Mouse (Mus musculus): ENCODE results near the gene Olfr1355. TPM values are rescaled to one million over a fixed set of nuclear protein-coding genes. Genes with fewer than 3 reads are reported as not detected.

Olfr1355 gene
- not detected in 2 replicates for polyA plus RNA-seq (2012; rRNA removed)

GRCm38 (mm10) chr10:78875240-78875639 is at the start of gene Olfr1355:
Olfr1355 (plus strand) TSS chr10:78875540.

GRCm38 (mm10) chr10:78852066-78852465 is 23.3 kb upstream of the Olfr1355 start, which contains the start of gene Olfr1356:
Olfr1356 (minus strand) TSS chr10:78852166.

GRCm38 (mm10) chr10:78912871-78913270 is 37.5 kb downstream of the Olfr1355 start, which contains the start of gene Olfr1354:
Olfr1354 (plus strand) TSS chr10:78913171.

Other genes with a start within 250 kb of the Olfr1355 start
- 2.6 and 3.0 TPM in 2 replicates for gene Casp14, start 157.2 kb upstream of the Olfr1355 start, polyA plus RNA-seq (2012; rRNA removed)
- not detected in 2 replicates for gene Ccdc105, start 122.5 kb upstream of the Olfr1355 start, polyA plus RNA-seq (2012; rRNA removed)
- 0.54 and 0.69 TPM in 2 replicates for gene Slc1a6, start 95.0 kb upstream of the Olfr1355 start, polyA plus RNA-seq (2012; rRNA removed)
- not detected in 2 replicates for gene Olfr1356, start 23.4 kb upstream of the Olfr1355 start, polyA plus RNA-seq (2012; rRNA removed)
- gene Olfr1354, start 37.6 kb downstream of the Olfr1355 start, polyA plus RNA-seq (2012; rRNA removed): not detected in 2 replicates
- not detected in 2 replicates for gene Olfr8, start 75.1 kb downstream of the Olfr1355 start, polyA plus RNA-seq (2012; rRNA removed)
- gene Olfr1353, start 87.8 kb downstream of the Olfr1355 start, polyA plus RNA-seq (2012; rRNA removed): not detected in 2 replicates
- gene Olfr1352, start 105.5 kb downstream of the Olfr1355 start, polyA plus RNA-seq (2012; rRNA removed): not detected in 2 replicates
- gene Olfr1351, start 136.9 kb downstream of the Olfr1355 start, polyA plus RNA-seq (2012; rRNA removed): not detected in 2 replicates
- gene Olfr57, start 153.2 kb downstream of the Olfr1355 start, polyA plus RNA-seq (2012; rRNA removed): not detected in 2 replicates
- gene 2610008E11Rik, start 222.1 kb downstream of the Olfr1355 start, polyA plus RNA-seq (2012; rRNA removed): 0.69 and 0.76 TPM in 2 replicates

Measured in colon, adult 2 months (tissue).